Mouse (Mus musculus) spleen, adult 18-20 months (tissue): ENCODE results near the gene Aftph.

ENCODE experiments used
- DNase-seq, 2 experiments: peaks; one replicate each; pipeline ENCODE4 v3.0.0; 2022; ENCODE audit warnings: mixed read lengths in 2 of 2

Aftph gene

DNA sequence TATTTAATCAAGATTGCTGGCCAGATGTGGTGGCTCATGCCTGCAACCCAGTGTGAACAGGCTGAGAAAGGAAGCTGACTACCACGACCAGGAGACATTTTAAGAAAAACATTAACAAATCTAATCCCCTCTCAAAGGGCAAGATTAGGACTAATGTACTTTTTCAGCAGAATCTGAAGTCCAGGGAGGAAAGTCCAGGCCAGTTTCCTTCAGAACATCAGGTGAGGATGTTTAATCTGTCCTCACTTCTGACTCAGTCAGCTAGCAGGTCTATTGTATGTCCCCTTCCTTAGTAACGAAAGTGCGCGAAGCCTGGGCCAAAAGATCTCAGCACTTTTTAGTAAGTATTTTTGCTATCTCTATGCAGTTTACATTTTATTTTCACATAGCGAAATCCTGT, 17.8 kb downstream of the Aftph start:
- no peak for DNase-seq

GRCm38 (mm10) chr11:20712068-20712671, 29.2 kb downstream of the Aftph start:
- DNase-seq = no peak

DNA sequence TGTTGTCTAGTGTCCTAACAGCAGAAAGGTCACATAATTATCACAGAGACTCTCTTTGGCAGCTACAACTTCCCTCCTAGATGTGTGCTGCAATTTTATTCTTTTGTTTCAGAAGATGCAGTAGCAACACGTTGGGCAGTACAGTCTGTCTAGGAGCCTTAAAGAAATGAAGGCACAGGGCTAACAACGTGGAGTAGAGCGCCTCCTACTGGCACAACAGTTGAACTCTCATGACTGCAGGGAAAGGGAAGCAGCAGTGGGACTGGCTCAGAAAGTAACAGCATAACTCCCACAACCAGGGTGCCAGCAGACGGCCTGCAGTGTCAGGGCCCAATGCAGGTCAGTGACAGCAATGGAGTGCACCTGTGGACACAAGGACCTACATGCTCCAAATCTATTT, 50.4 kb downstream of the Aftph start:
- peak; percentile 22 to 51 for DNase-seq

- no peak for DNase-seq
These were observed 59.7 kb downstream of the Aftph start for GRCm38 (mm10) chr11:20681679-20682078.

GRCm38 (mm10) chr11:20680781-20681180, 60.6 kb downstream of the Aftph start:
- DNase-seq = no peak

DNA sequence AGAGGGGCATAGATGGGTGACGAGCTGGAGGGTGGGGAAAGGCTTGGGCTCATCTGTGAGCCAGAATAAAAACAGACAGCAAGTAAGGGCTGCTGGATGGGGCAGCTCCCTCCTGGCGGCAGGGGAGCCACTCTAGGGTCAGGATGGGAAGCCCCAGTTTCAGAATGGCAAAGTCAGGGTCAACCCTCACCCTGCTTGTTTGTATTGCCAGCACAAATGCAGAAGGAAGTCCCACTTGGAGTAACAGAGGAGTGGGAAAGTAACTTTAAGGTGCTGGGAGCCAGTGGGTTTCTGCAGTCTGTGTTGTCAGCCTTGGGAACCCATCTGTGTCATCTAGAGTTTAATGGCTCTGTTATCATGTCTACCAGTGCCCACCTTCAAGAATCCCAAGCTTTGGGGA, 62.0 kb downstream of the Aftph start:
- no peak for DNase-seq

GRCm38 (mm10) chr11:20672513-20672912, 68.9 kb downstream of the Aftph start:
- DNase-seq = no peak

- DNase-seq = no peak
These were observed 69.5 kb downstream of the Aftph start for GRCm38 (mm10) chr11:20671789-20672392.

DNA sequence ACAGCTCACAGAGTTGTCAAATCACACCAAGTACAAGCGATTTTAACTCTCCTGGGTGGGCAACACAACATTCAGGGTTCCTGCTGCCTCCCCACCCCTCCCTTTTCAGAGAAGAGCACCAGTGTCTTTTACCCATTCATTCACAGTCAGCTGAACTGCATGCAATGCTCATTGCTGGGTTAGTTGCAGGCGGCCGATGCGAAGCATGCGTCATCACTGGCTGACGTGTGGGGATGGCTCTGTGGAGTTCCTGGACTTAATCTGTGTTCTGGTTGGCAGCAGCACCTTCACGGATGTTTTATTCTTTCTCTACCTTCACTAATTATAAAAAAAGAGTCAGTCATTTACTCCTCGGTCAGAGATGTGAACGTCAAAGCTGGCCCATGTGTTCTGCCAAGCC, 76.5 kb downstream of the Aftph start:
- no peak for DNase-seq

GRCm38 (mm10) chr11:20663580-20664198, 77.7 kb downstream of the Aftph start:
- DNase-seq = no peak

DNA sequence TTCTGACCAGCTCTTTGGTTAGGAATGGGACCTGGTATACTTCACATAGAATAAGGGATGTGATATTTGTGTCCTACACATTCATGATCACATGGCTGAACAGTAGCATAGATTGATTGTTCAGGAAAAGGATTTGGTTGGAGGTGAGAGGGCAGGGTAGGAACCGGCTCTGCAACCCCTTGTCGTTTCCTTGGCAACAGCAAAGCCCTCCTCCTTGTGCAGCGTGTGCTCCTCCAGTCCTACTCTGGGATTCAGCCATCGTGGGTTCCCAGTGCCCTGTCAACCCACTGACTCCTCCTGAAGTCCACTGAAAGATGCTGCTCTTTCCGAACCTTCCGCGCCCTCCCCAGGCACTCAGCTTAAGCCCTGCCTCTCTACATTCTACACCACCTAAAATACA, 78.6 kb downstream of the Aftph start:
- DNase-seq = no peak

DNA sequence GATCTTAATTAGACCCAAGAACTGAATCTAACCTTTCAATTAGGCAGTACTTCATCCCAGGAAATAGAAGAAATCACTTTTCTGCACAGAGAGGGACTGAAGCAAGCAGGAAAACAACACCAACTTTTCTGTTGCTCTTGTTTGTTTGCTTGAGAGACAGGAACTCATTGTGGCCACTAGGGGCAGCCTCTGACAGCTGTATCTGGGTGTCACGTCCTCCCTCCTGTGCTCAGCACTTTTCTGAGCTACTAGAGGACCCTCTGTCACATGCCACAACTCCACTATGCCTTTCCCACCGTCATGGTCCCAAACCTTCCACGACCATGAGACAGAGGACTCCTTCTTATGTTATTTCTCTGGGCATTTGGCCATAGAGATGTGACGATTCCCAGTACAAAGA, 79.7 kb downstream of the Aftph start:
- peak in 1 of 2 experiments; percentile 47 for DNase-seq

GRCm38 (mm10) chr11:20660111-20661097, 81.0 kb downstream of the Aftph start:
- DNase-seq = no peak

- no peak for DNase-seq
These were observed 82.3 kb downstream of the Aftph start for GRCm38 (mm10) chr11:20659094-20659493.

- no peak for DNase-seq
These were observed 84.7 kb downstream of the Aftph start for GRCm38 (mm10) chr11:20656711-20657057.

GRCm38 (mm10) chr11:20655795-20656710, 85.3 kb downstream of the Aftph start:
- DNase-seq = no peak

DNA sequence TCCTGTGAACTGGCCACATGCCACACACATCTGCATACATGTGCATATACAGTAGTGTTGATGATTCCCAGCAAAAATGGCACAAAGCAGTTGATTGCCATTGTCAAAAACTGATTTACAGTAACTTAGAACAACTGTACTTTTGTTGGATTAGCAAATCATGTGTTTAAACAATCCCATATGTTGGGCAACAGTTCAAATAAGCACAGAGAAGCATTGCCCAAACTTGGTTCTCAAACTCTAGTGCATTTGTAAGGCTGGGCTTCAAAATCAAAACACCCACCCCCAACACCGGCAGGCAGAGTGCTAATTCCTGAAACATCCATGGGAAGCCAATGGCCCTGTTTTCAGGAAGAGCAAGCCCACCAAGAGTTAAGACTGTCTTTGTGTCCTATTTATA, 90.2 kb downstream of the Aftph start:
- DNase-seq = no peak

- DNase-seq = no peak
These were observed 91.3 kb downstream of the Aftph start for GRCm38 (mm10) chr11:20650006-20650639.

GRCm38 (mm10) chr11:20649477-20649876, 91.9 kb downstream of the Aftph start:
- no peak for DNase-seq

GRCm38 (mm10) chr11:20647902-20648625, 93.3 kb downstream of the Aftph start:
- no peak for DNase-seq
